Mouse (Mus musculus) liver, postnatal 0 days (tissue): ENCODE data around the gene Gm13103. TPM values are rescaled to one million over a fixed set of nuclear protein-coding genes. Genes with fewer than 3 reads are reported as not detected.
"Not testable (repeated sequence)": the region's sequence is repeated elsewhere in the genome, so short reads cannot be mapped to it uniquely, and the experiment has no call there.

ENCODE experiments used
- ATAC-seq: fragments of 200-750 bp; cut with Nextera tagmentation; 2 replicates; pipeline ENCODE4 v1.8.0; 2017; ENCODE audit warnings: mild to moderate bottlenecking, moderate library complexity
- DNase-seq: peaks from one replicate; pipeline ENCODE4 v3.0.0-alpha.2; 2016
- H3K27ac ChIP-seq: fragments of 300-500 bp; sonication (generic); 2 replicates; pipeline ENCODE4 v1.5.1; 2014; ENCODE audit warnings: antibody characterized with exemption, moderate library complexity, mild to moderate bottlenecking, low read depth
- H3K27me3 ChIP-seq: fragments of 300-500 bp; sonication (generic); 2 replicates; pipeline ENCODE4 v1.6.1; 2014; ENCODE audit warnings: low read length, control low read depth, mixed read lengths; ENCODE audit not compliant: insufficient read depth
- H3K36me3 ChIP-seq: fragments of 300-500 bp; sonication (generic); replicated peaks from 2 replicates; pipeline ENCODE4 v1.6.1; 2014; ENCODE audit warnings: mild to moderate bottlenecking, control low read depth, low read length, moderate library complexity, mixed read lengths; ENCODE audit not compliant: insufficient read depth
- H3K4me1 ChIP-seq: fragments of 300-500 bp; sonication (generic); 2 replicates; pipeline ENCODE4 v1.6.1; 2014; ENCODE audit warnings: antibody characterized with exemption, mild to moderate bottlenecking, control low read depth; ENCODE audit not compliant: insufficient read depth
- H3K4me2 ChIP-seq: fragments of 300-500 bp; sonication (generic); 2 replicates; pipeline ENCODE4 v1.6.1; 2014; ENCODE audit warnings: low read depth, mild to moderate bottlenecking, low read length, moderate library complexity, mixed read lengths
- H3K4me3 ChIP-seq: fragments of 300-500 bp; sonication (generic); 2 replicates; pipeline ENCODE4 v1.5.1; 2014; ENCODE audit warnings: low read depth, low read length
- H3K9ac ChIP-seq: fragments of 300-500 bp; sonication (generic); replicated peaks from 2 replicates; pipeline ENCODE4 v1.6.1; 2014; ENCODE audit warnings: mild to moderate bottlenecking, moderate library complexity
- H3K9me3 ChIP-seq: fragments of 300-500 bp; sonication (generic); 2 replicates; pipeline ENCODE4 v1.6.1; 2016; ENCODE audit warnings: mild to moderate bottlenecking, control low read depth, low read length, mixed read lengths
- CTCF ChIP-seq: sonication (generic); IDR thresholded peaks from 2 replicates; pipeline ENCODE4 v1.5.1; 2016; ENCODE audit warnings: antibody characterized with exemption, low read depth
- EP300 ChIP-seq: IDR thresholded peaks from 2 replicates; pipeline ENCODE4 v1.6.1; 2016; ENCODE audit warnings: antibody characterized with exemption, low read depth, mild to moderate bottlenecking
- WGBS: fragments of 180-500 bp; shearing (Covaris S2); extraction: QIAGEN DNeasy Blood & Tissue Kit; methylation state at CpG from one replicate; pipeline ENCODE4 v1.1.7; 2014; ENCODE audit not compliant: insufficient replicate concordance; 5-methylcytosine and 5-hydroxymethylcytosine counted together
- polyA plus RNA-seq: library from polyadenylated mRNA; unstranded; fragments of >200 nt; fragmentation: Nextera tagmentation; extraction: Ambion mirVana; gene quantifications from 2 replicates; pipeline ENCODE4 v1.2.1, GENCODE M21; 2015

Gene Gm13103
- polyA plus RNA-seq = not detected in 2 replicates

- not testable (repeated sequence) for H3K27ac ChIP-seq, ATAC-seq, DNase-seq, H3K27me3 ChIP-seq, H3K36me3 ChIP-seq, H3K4me3 ChIP-seq, H3K4me1 ChIP-seq, H3K9ac ChIP-seq, H3K4me2 ChIP-seq, H3K9me3 ChIP-seq
These were observed at the start of gene Gm13103 for GRCm38 (mm10) chr4:143846197-143846596. Gene Gm13103, plus strand, starts transcription at chr4:143846497.

DNA sequence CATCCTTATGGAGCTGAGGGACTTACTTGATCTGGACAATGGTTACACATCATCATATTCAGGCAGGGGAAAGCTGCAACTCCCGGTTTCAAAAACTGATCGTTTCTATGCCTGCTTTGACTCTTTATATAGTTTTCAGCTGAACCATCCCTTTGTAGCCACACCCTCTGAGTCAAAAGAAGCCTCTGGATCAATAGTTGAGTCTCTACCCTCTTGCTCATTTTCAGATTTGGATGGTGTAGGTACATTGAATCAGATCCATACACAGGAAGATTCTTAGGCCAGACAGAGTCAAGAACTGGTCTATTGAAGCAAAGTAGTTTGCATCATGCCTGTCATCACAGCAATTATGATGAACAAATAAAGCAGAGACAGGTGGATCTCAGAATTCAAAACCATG lies 30.3 kb upstream of the Gm13103 start, which contains the start of gene Gm13084:
Gene Gm13084, minus strand, starts transcription at position 101 of the 400 bp plus-strand sequence.
- Histone ChIP-seq H3K4me1 (no peaks in the 10 kb centered on the region), H3K4me3 (no peak within 1 kb of the TSS), H3K4me2 (no peak within 1 kb of the TSS), H3K9ac (no peak within 1 kb of the TSS), H3K36me3 (no peaks in the 10 kb centered on the region), H3K27me3 (no peaks in the 10 kb centered on the region), H3K9me3 (no peaks in the 10 kb centered on the region), H3K27ac (no peak within 1 kb of the TSS)
- DNase-seq (no peak), ATAC-seq (no peak)
- TF ChIP-seq EP300 (no peak), CTCF (no peak)
- WGBS = 71% methylated on average over 2 of the region's 2 CpGs

- 70% methylated on average over 1 of the region's 1 CpGs for WGBS
- H3K4me2 ChIP-seq, H3K9ac ChIP-seq, H3K27me3 ChIP-seq, H3K4me3 ChIP-seq, DNase-seq, H3K9me3 ChIP-seq, ATAC-seq, H3K36me3 ChIP-seq, H3K4me1 ChIP-seq, H3K27ac ChIP-seq: not testable (repeated sequence)
These were observed 36.1 kb downstream of the Gm13103 start for GRCm38 (mm10) chr4:143882371-143882770.

DNA sequence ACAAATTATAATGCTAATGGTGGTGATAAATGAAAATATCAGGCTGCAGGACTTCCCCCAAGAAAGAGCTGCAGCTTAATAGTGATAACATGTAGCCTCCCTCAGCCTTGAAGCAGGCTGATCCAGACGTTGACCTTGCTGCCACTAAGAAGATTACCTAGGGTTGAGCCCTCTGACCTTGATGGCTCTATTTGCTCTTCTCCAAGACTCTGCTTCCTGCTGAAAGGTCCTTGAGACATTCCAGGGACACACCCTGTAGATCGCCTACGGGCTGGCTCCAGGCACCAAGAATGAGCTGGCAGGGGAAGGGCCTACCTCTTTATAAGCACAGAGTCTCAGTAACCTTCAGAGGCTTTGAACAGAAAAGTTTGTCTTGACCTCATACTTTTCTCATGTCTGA lies 48.1 kb downstream of the Gm13103 start:
- not testable (repeated sequence) for H3K36me3 ChIP-seq, H3K9me3 ChIP-seq, ATAC-seq, H3K4me1 ChIP-seq, DNase-seq, H3K27me3 ChIP-seq, H3K27ac ChIP-seq, H3K9ac ChIP-seq, H3K4me3 ChIP-seq, H3K4me2 ChIP-seq
- WGBS = 78% methylated on average over 3 of the region's 3 CpGs

- 70% methylated on average over 1 of the region's 1 CpGs for WGBS
- H3K4me3 ChIP-seq, H3K9ac ChIP-seq, H3K4me2 ChIP-seq, H3K27me3 ChIP-seq, H3K27ac ChIP-seq, H3K36me3 ChIP-seq, H3K4me1 ChIP-seq, ATAC-seq, DNase-seq, H3K9me3 ChIP-seq: not testable (repeated sequence)
These were observed 54.0 kb downstream of the Gm13103 start, which contains the start of gene Pramef6 for GRCm38 (mm10) chr4:143900280-143900679. Gene Pramef6, minus strand, starts transcription at chr4:143900380.

Other genes with a start within 250 kb of the Gm13103 start
- not detected in 2 replicates for gene Gm13083, start 231.5 kb upstream of the Gm13103 start, polyA plus RNA-seq
- not detected in 2 replicates for gene Gm13088, start 189.3 kb upstream of the Gm13103 start, polyA plus RNA-seq
- gene Gm13089, start 143.8 kb upstream of the Gm13103 start, polyA plus RNA-seq = not detected in 2 replicates
- not detected in 2 replicates for gene Gm13078, start 127.0 kb upstream of the Gm13103 start, polyA plus RNA-seq
- gene Gm13023, start 57.1 kb upstream of the Gm13103 start, polyA plus RNA-seq = not detected in 2 replicates
- gene Gm13084, start 30.4 kb upstream of the Gm13103 start, polyA plus RNA-seq = not detected in 2 replicates
- not detected in 2 replicates for gene Pramef6, start 53.9 kb downstream of the Gm13103 start, polyA plus RNA-seq
- not detected in 2 replicates for gene Pramef25, start 104.5 kb downstream of the Gm13103 start, polyA plus RNA-seq
- not detected in 2 replicates for gene Gm13101, start 120.5 kb downstream of the Gm13103 start, polyA plus RNA-seq
- not detected in 2 replicates for gene Pramef17, start 147.9 kb downstream of the Gm13103 start, polyA plus RNA-seq
- not detected in 2 replicates for gene Pramel4, start 212.6 kb downstream of the Gm13103 start, polyA plus RNA-seq